Mouse (Mus musculus) thymus, postnatal 36 days (tissue): ENCODE results near the gene Cbll1.
A peak's percentile ranks its signal among the peaks of the same experiment; 100 is the strongest.

Source experiments
- DNase-seq, 2 experiments: peaks; one replicate each; pipeline ENCODE4 v3.0.0; 2022; ENCODE audit warnings: mixed read lengths in 2 of 2

The Cbll1 gene

DNA sequence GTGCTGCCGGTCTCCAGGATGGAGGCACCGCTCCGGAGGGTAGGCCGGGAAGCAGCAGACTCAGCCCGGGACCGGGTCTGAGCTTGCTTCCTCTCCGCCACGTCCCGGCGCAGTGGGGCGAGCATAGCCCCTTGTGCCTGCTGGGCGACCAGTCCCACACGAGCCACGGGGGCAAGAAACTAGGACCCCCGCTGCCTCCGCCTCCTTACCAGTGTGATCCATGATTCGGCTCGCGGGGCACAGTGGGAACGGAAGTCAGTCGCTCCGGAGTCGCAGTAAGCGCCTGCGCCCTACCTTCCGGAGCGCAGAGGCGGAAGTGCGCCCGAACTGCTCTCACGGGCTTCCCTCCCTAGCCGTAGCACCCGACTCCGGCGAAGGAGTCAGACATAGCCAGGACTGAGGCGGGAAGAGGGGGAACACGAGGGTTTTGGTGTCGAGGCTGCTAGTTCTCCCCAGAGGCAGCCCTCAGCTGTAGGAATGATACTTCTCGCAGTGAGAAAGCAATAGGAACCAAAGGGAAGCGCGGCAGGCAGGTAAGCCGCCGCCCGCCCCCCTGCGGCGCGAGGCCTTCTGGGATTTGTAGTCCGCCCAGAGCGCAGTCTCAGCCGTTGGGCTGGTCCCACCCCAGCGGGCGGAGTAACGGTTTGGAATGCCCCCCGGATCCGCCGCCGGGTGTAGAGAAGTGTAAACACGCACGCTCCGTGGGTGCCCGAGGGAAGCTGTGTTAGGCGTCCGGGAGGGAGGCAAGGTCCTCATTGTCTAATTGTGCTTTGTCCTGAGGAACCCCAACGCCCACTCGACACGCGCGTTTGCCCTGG lies at the start of gene Cbll1:
TSS of gene Cbll1 (minus strand) at position 303 of the 818 bp plus-strand sequence.
- DNase-seq: peak; percentile 96

DNA sequence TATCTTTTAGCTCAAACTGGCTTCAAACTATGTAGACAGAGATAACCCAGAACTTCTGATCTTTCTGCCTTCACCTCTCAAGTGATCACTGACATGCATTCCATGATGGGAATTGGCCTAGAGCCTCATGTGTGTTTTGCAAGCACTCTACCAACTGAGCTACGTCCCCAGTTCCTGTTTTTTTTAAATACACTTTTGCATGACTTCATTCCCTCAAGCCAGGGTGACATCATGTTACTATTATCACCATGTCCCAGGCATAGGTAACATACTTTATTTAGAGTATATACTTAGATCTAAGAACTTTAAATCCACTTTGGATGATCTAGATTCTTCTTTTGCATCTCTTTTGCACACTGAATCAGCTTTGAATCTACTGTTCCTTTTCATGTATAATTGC lies 46.6 kb upstream of the Cbll1 start:
- DNase-seq: no peak

- DNase-seq: no peak
These were observed 45.8 kb upstream of the Cbll1 start for GRCm38 (mm10) chr12:31545219-31545618.

DNA sequence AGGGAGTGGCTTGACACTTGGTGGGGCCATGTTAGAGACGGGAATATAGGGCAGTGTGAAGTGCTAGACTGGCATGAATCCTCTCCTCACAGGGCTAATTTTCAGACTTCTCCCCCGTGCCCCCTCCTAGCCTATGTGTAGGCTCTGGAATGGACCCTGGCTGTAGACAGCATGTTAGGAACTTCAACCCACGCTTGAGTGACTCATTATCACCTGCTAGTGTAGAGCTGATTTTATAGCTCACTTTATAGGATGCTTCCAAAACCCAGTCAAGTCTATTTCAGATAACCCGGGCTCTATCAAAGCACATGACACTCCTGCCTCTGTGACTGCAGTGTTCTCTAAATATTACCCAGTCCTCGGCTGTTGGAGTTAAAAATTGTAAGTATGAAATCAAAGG lies 42.1 kb upstream of the Cbll1 start:
- DNase-seq: no peak

DNA sequence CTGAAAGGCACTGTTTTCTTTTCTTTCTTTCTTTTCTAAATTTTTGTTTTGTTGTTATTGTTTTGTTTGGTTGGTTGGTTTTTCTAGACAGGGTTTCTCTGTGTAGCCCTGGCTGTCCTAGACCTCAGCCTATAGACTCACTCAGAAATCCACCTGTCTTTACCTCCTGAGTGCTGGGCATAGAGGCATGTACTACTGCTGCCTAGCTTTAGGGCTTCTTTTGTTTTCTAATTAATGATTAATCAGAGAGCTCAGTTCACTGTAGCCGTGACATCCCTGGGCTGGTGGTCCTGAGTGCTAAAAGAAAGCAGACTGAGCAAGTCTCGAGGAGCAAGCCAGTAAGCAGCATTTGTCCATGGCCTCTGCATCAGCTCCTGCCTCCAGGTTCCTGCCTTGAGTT lies 40.4 kb upstream of the Cbll1 start:
- DNase-seq: no peak

- no peak for DNase-seq
These were observed 38.3 kb upstream of the Cbll1 start for GRCm38 (mm10) chr12:31537515-31538230.

DNA sequence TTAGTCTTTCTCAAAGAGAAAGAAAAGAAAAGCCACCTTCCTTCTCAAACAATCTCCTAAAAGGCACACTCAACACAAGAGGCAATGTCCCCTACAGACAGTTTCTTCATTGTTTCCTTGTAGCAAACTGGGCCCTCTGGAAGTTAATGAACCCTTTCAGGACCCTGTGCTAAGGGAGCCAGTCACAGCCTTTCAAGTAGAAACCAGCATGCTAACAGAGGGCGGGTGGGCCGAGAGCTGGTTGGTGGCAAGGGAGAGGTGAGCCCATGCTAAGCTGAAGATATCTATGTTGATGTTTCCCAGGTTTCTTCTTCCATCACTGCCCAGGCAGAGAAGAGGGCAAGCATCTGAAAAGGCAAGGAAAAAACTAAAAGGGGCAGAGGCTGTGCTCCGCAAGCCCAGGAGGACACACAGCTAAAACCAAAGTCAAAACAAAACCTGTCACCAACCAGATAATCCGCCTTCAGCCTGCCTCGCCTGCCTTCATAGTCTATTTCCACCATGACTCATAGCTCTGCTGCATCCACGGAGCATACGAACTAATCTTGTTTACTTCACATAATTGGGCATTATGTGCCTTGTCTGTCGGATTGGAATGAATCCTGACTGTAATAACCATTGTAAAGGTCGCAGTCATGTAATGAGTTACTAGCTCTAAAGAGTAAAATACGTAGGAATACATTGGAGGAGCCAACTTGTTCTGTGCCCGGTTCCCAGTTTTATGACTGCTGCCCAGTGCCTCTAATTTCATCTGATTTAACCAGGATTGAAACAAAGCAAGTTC lies 34.8 kb upstream of the Cbll1 start:
- no peak for DNase-seq

DNA sequence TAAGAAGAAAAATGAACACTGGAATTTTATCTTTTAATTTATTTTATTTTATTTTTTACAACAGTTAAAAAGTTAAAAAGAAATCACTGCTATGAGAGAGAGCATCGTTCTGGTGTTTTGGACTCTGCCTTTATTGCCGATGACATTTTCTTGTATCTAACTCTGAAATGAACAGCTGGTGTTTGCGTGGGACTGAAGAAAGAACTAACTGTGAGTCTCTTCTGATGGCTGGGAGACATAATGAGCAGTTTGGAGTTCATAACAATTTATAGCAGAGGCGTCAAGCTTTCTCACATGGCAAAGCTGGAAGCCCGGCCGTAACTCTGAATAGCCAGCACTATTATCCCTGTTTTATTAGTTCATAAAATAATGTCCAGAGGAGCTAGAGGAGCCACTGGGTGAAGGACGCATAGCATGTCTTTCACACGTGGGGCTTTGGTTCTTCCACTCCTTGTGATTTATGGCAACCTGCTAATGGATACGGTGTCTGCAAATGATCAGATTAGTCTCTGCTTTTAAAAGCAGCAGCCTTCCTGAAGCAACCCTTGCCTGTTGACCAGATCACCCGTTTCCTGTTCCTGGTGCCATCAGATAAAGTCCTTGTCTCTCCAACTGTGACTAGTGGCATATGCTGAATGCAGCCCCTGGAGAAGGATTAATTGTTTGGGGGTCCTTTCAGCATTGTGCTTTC lies 33.9 kb upstream of the Cbll1 start:
- no peak for DNase-seq

DNA sequence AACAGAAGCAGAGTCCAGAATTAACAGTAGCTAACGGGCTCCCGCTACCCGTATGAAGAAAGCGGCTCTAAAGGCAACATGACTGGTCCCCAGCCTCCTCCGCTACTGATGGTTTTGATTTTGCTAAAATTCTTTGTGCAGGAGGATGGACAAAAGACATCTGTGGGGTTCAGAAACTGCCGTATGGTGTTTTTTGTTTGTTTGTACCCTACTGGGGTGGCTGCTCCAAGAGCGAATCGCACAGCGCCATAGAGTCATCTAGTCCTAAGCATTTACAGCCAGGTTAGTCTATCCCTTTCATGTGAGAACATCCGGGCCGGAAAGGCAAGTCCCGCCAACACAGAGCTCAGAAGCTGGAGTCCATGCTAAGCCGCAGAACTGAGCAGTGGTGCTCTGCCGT lies 32.6 kb upstream of the Cbll1 start:
- no peak for DNase-seq

GRCm38 (mm10) chr12:31527407-31527806 lies 28.0 kb upstream of the Cbll1 start:
- DNase-seq: no peak

GRCm38 (mm10) chr12:31521371-31521770 lies 22.0 kb upstream of the Cbll1 start:
- DNase-seq: no peak

DNA sequence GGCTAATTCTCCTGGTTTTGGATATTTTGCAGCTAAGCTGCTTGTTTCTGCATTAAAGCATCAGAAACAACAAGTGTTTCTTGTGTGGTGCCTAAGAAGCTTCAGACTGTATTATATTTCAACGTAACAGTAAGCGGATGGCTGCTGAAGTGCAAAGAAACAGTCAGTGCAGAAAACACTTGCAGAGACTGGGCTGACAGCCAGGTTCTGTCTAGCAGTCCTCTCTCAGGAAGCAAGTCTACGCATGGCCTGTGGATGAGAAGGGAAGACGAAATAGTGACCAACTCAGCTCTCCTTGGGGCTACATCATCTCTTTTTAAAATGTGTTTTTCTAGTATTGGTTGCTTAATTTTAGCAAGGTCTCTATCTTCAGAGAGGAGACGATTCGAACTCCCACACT lies 20.7 kb upstream of the Cbll1 start:
- no peak for DNase-seq

DNA sequence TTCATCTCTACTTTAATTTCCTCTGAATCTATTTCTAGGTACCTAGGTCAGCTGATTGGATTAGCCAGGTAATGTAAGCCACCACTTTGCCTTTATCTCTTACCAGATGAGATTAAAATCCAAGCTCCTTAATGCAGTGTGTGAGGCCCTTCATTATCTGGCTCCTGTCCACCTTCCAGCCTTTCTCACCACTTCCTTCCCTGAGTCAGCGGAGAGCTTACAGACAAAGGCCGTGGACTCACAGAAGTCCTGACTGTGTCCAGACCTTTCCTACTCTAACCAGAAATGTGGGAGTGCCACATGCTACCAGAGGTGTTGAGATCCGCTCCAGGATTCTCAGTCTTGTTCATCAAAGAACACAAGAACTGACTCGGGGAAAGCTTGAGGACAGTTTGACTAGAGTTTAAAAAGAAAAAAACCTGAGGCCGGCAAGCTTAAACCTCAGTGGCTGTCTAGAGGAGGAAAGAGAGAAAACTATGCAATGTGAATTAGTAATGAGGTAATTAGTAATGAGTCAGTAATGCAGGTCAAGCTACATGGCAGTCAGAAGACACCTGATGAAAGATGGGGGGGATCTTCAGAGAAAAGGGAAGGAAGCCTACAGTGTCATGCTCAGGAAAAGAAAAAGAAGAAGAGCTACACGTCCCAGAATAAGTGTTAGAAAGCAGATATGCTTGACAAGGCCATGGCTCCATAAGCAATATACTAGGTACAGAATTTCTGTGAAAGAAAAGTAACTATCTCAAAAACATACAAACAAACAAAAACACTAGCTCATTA lies 14.5 kb upstream of the Cbll1 start:
- DNase-seq: no peak

- no peak for DNase-seq
These were observed 13.4 kb upstream of the Cbll1 start for GRCm38 (mm10) chr12:31512634-31513411.

GRCm38 (mm10) chr12:31511218-31511617 lies 11.8 kb upstream of the Cbll1 start:
- no peak for DNase-seq

DNA sequence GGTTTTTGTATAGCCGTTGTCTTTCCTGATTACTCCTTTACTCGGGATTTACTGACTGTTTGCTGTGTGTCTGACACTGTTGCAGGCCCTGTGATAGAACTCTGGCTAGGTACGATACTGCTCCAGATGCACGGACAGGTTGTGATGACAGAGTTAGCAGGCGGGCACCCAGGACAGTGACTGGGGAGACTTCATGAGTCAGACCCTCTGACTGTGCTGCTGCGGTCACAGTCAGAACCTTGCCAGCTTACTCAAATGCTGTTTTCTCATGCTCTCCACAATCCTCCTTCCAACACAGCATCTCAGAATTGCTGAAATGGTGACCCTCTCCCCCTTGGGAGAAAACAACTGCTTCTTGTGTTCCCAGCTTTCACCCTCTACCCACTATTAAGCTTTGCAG lies 9.1 kb upstream of the Cbll1 start:
- no peak for DNase-seq

GRCm38 (mm10) chr12:31507718-31508364 lies 8.4 kb upstream of the Cbll1 start:
- no peak for DNase-seq

DNA sequence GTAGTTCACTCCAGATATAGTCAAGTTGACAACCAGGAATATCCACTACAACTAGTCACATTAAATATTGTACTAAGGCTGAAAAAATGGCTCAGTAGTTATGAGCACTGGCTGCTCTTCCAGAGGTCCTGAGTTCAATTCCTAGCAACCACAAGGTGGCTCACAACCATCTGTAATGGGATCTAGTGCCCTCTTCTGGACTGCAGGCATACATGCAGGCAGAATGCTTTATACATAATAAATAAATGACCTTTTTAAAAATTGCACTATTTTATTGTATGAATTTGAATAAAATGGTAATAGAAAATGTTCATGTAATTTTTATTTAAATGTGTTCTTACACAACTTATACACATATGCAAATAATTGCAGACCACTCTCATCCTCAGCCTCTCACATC lies 3.8 kb upstream of the Cbll1 start:
- no peak for DNase-seq

DNA sequence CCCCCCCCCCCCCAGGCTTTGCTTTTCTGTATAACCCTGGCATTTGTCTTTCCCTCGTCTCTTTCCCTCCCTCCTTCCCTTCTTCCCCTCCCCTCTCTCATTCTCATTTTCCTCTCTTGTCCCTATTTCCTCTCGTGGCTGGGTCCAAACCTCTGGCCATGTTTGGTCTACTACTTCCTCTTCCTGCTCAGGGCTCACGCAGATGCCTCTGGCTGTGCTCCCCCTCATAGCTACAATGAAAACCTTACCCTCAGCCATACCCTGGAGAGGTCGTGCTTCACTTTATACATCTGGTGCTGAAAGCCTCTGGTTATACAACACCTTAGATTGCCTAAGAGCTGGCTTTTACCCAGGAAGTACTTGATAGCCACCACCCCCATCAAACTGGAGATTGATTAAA lies 1.9 kb upstream of the Cbll1 start:
- DNase-seq: no peak

GRCm38 (mm10) chr12:31500196-31500595 lies 780 bp upstream of the Cbll1 start:
- no peak for DNase-seq

- DNase-seq: no peak
These were observed 491 bp downstream of the Cbll1 start for GRCm38 (mm10) chr12:31498936-31499313.
